Mouse (Mus musculus) MEL (cell line): Measurements from ENCODE around the gene Il11. TPM values are rescaled to one million over a fixed set of nuclear protein-coding genes. Genes with fewer than 3 reads are reported as not detected.

Source experiments
- DNase-seq: peaks from one replicate; pipeline ENCODE4 v3.0.0; 2011; ENCODE audit warnings: low read depth, low spot score
- H3K27ac ChIP-seq: 2 replicates; pipeline ENCODE4 v1.5.1; 2012; ENCODE audit warnings: low read depth, mild to moderate bottlenecking, control low read depth, low read length, moderate library complexity; ENCODE audit not compliant: control insufficient read depth
- H3K27me3 ChIP-seq, 2 experiments: fragments of 150-350 bp in 1 of 2; sonication (generic) in 1 of 2; 2 replicates each; pipeline ENCODE4 v1.6.1; 2012; ENCODE audit warnings: low read length in 2 of 2, mild to moderate bottlenecking in 2 of 2, improper control_type of control experiment in 1 of 2, moderate library complexity in 1 of 2; ENCODE audit not compliant: insufficient read depth in 2 of 2, control insufficient read depth in 1 of 2
- H3K36me3 ChIP-seq, 2 experiments: 2 replicates each; pipeline ENCODE4 v1.6.1; 2012 to 2014; ENCODE audit warnings: low read length in 2 of 2, improper control_type of control experiment in 1 of 2, inconsistent platforms in 1 of 2, mild to moderate bottlenecking in 1 of 2; ENCODE audit not compliant: insufficient read depth in 2 of 2, control insufficient read depth in 1 of 2
- H3K4me1 ChIP-seq, 2 experiments: fragments of 150-350 bp in 1 of 2; sonication (generic) in 1 of 2; 2 replicates each; pipeline ENCODE4 v1.6.1; 2012; ENCODE audit warnings: low read length in 2 of 2, improper control_type of control experiment in 1 of 2, mild to moderate bottlenecking in 1 of 2; ENCODE audit not compliant: insufficient read depth in 2 of 2, control insufficient read depth in 1 of 2
- H3K4me3 ChIP-seq, 2 experiments: fragments of 150-350 bp in 1 of 2; sonication (generic) in 1 of 2; 2 replicates each; pipeline ENCODE4 v1.5.1; 2012; ENCODE audit warnings: low read depth in 2 of 2, low read length in 2 of 2, mild to moderate bottlenecking in 2 of 2, moderate library complexity in 2 of 2, control low read depth in 1 of 2, improper control_type of control experiment in 1 of 2; ENCODE audit not compliant: control insufficient read depth in 1 of 2, insufficient read depth in 1 of 2
- H3K79me2 ChIP-seq: 2 replicates; pipeline ENCODE4 v1.6.1; 2012; ENCODE audit warnings: mild to moderate bottlenecking, low read length, moderate library complexity; ENCODE audit not compliant: control insufficient read depth, poor library complexity, insufficient read depth
- H3K9ac ChIP-seq: 2 replicates; pipeline ENCODE4 v1.6.1; 2012; ENCODE audit warnings: low read depth, mild to moderate bottlenecking, control low read depth, low read length, moderate library complexity; ENCODE audit not compliant: control insufficient read depth, poor library complexity, severe bottlenecking
- H3K9me3 ChIP-seq: fragments of 150-350 bp; sonication (generic); replicated peaks from 2 replicates; pipeline ENCODE4 v1.6.1; 2012; ENCODE audit warnings: mild to moderate bottlenecking, low read length, improper control_type of control experiment, moderate library complexity; ENCODE audit not compliant: insufficient read depth
- BHLHE40 ChIP-seq: IDR thresholded peaks from 2 replicates; pipeline ENCODE4 v1.6.1; 2012; ENCODE audit warnings: low read depth, mild to moderate bottlenecking, inconsistent platforms, low read length, improper control_type of control experiment, borderline replicate concordance
- CHD1 ChIP-seq: IDR thresholded peaks from 2 replicates; pipeline ENCODE4 v1.6.1; 2012; ENCODE audit warnings: low read depth, mild to moderate bottlenecking, inconsistent platforms, low read length, improper control_type of control experiment
- CHD2 ChIP-seq: IDR thresholded peaks from 2 replicates; pipeline ENCODE4 v1.6.1; 2011; ENCODE audit warnings: low read length, improper control_type of control experiment
- ELF1 ChIP-seq: IDR thresholded peaks from 2 replicates; pipeline ENCODE4 v1.6.1; 2014; ENCODE audit warnings: low read depth, mild to moderate bottlenecking, inconsistent platforms, low read length, improper control_type of control experiment, moderate library complexity
- EP300 ChIP-seq, 2 experiments: IDR thresholded peaks; 2 replicates each; pipeline ENCODE4 v1.6.1; 2011; ENCODE audit warnings: improper control_type of control experiment in 2 of 2, low read length in 2 of 2, low read depth in 1 of 2, mild to moderate bottlenecking in 1 of 2
- ETS1 ChIP-seq: IDR thresholded peaks from 2 replicates; pipeline ENCODE4 v1.6.1; 2012; ENCODE audit warnings: low read depth, mild to moderate bottlenecking, inconsistent platforms, low read length, improper control_type of control experiment, moderate library complexity
- GABPA ChIP-seq: IDR thresholded peaks from 2 replicates; pipeline ENCODE4 v1.6.1; 2012; ENCODE audit warnings: low read depth, mild to moderate bottlenecking, inconsistent platforms, low read length, improper control_type of control experiment, moderate library complexity
- GATA1 ChIP-seq: IDR thresholded peaks from 2 replicates; pipeline ENCODE4 v1.6.1; 2011; ENCODE audit warnings: low read depth, low read length, improper control_type of control experiment
- MXI1 ChIP-seq: IDR thresholded peaks from 2 replicates; pipeline ENCODE4 v1.6.1; 2011; ENCODE audit warnings: mild to moderate bottlenecking, low read depth, low read length, improper control_type of control experiment
- MYB ChIP-seq: IDR thresholded peaks from 2 replicates; pipeline ENCODE4 v1.6.1; 2011; ENCODE audit warnings: mild to moderate bottlenecking, low read depth, low read length, improper control_type of control experiment
- MYC ChIP-seq: IDR thresholded peaks from 2 replicates; pipeline ENCODE4 v1.6.1; 2011; ENCODE audit warnings: low read depth, mild to moderate bottlenecking, low read length, improper control_type of control experiment, moderate library complexity
- NELFE ChIP-seq: IDR thresholded peaks from 2 replicates; pipeline ENCODE4 v1.6.1; 2011; ENCODE audit warnings: low read depth, low read length, improper control_type of control experiment
- NRF1 ChIP-seq: IDR thresholded peaks from 2 replicates; pipeline ENCODE4 v1.6.1; 2014; ENCODE audit warnings: low read depth, mild to moderate bottlenecking, inconsistent platforms, low read length, improper control_type of control experiment, moderate library complexity; ENCODE audit not compliant: poor library complexity, insufficient read depth, severe bottlenecking
- POLR2AphosphoS2 ChIP-seq: IDR thresholded peaks from 2 replicates; pipeline ENCODE4 v1.6.1; 2011; ENCODE audit warnings: low read length, improper control_type of control experiment
- RAD21 ChIP-seq: IDR thresholded peaks from 2 replicates; pipeline ENCODE4 v1.6.1; 2011; ENCODE audit warnings: mild to moderate bottlenecking, low read depth, low read length, improper control_type of control experiment
- RCOR1 ChIP-seq: IDR thresholded peaks from 2 replicates; pipeline ENCODE4 v1.6.1; 2012; ENCODE audit warnings: low read depth, mild to moderate bottlenecking, inconsistent platforms, low read length, improper control_type of control experiment
- TAL1 ChIP-seq: IDR thresholded peaks from 2 replicates; pipeline ENCODE4 v1.6.1; 2012; ENCODE audit warnings: mild to moderate bottlenecking, inconsistent platforms, low read length, moderate library complexity, mixed read lengths
- TBP ChIP-seq: IDR thresholded peaks from 2 replicates; pipeline ENCODE4 v1.8.0; 2011; ENCODE audit warnings: low read depth, low read length, improper control_type of control experiment
- TCF12 ChIP-seq: IDR thresholded peaks from 2 replicates; pipeline ENCODE4 v1.6.1; 2014; ENCODE audit warnings: low read depth, mild to moderate bottlenecking, inconsistent platforms, low read length, improper control_type of control experiment, moderate library complexity
- UBTF ChIP-seq: IDR thresholded peaks from 2 replicates; pipeline ENCODE4 v1.6.1; 2012; ENCODE audit warnings: low read depth, mild to moderate bottlenecking, inconsistent platforms, low read length, improper control_type of control experiment, moderate library complexity, borderline replicate concordance; ENCODE audit not compliant: insufficient read depth
- USF2 ChIP-seq, 2 experiments: IDR thresholded peaks; 2 replicates each; pipeline ENCODE4 v1.6.1; 2011 to 2012; ENCODE audit warnings: improper control_type of control experiment in 2 of 2, low read length in 2 of 2, borderline replicate concordance in 1 of 2, inconsistent platforms in 1 of 2, low read depth in 1 of 2, mild to moderate bottlenecking in 1 of 2; ENCODE audit not compliant: insufficient read depth in 1 of 2
- ZC3H11A ChIP-seq: IDR thresholded peaks from 2 replicates; pipeline ENCODE4 v1.6.1; 2012; ENCODE audit warnings: low read depth, mild to moderate bottlenecking, inconsistent platforms, low read length, improper control_type of control experiment
- ZKSCAN1 ChIP-seq: IDR thresholded peaks from 2 replicates; pipeline ENCODE4 v1.6.1; 2012; ENCODE audit warnings: low read depth, mild to moderate bottlenecking, inconsistent platforms, low read length, improper control_type of control experiment, moderate library complexity
- ZMIZ1 ChIP-seq: IDR thresholded peaks from 2 replicates; pipeline ENCODE4 v1.6.1; 2012; ENCODE audit warnings: low read depth, mild to moderate bottlenecking, inconsistent platforms, low read length, improper control_type of control experiment, moderate library complexity
- polyA plus RNA-seq, 2 experiments: library from polyadenylated mRNA; stranded (reverse) in 1 of 2; unstranded in 1 of 2; fragments of >175 nt in 1 of 2; fragments of >200 nt in 1 of 2; gene quantifications; 2 replicates each; pipeline versions ENCODE4 v1.2.1 to v1.2.4; 2012; ENCODE audit warnings: low replicate concordance in 2 of 2, low read depth in 1 of 2; ENCODE audit not compliant: insufficient read length in 2 of 2, insufficient read depth in 1 of 2, missing spikeins in 1 of 2
- total RNA-seq: library from RNA; depleted of rRNA; stranded (reverse); fragments of 300-350 nt; gene quantifications from 2 replicates; pipeline ENCODE4 v1.2.3, GENCODE M21; 2012

Il11 gene
- total and polyA plus RNA-seq, 3 experiments: 0.07 to 0.12 TPM; not detected in 1

GRCm38 (mm10) chr7:4725169-4725568 is 57.5 kb downstream of the Il11 start, which contains the start of gene Tmem150b:
Tmem150b (minus strand) TSS chr7:4725249.
- Histone ChIP-seq H3K9ac (peak within 1 kb of the TSS; percentile 32), H3K4me3 (peak within 1 kb of the TSS; percentile 8 to 53; a peak in 3 of 4 replicates), H3K36me3 (peaks cover 0 to 7% of the 10 kb centered on the region in 2 experiments; a peak in 2 of 4 replicates), H3K27me3 (no peaks in the 10 kb centered on the region), H3K27ac (peak within 1 kb of the TSS; percentile 15; the same call in 1 of the 2 replicates), H3K79me2 (no peaks in the 10 kb centered on the region), H3K4me1 (peaks cover 0 to 18% of the 10 kb centered on the region in 2 experiments; a peak in 3 of 4 replicates), H3K9me3 (no peaks in the 10 kb centered on the region)
- TF ChIP-seq TCF12 (peak; percentile 66), EP300 (IDR thresholded peaks at IDR 0.05; ENCODE audit: low read depth in 1 of 2, low read length in 2 of 2) (peak; percentile 65 to 75), CHD2 (no peak), ZC3H11A (no peak), ZMIZ1 (no peak), MYB (peak; percentile 39; the same call in 1 of the 2 replicates), RCOR1 (peak; percentile 61; the same call in 1 of the 2 replicates), ETS1 (peak; percentile 34; the same call in 1 of the 2 replicates), ELF1 (peak; percentile 50; the same call in 1 of the 2 replicates), GATA1 (peak; percentile 82)
- DNase-seq: peak; percentile 54

GRCm38 (mm10) chr7:4724359-4724758 is 58.3 kb downstream of the Il11 start:
- Histone ChIP-seq H3K79me2 (no peaks in the 10 kb centered on the region), H3K27ac (no peak overlapping the region), H3K36me3 (peaks cover 0 to 7% of the 10 kb centered on the region in 2 experiments; a peak in 2 of 4 replicates), H3K27me3 (no peaks in the 10 kb centered on the region), H3K9me3 (no peaks in the 10 kb centered on the region), H3K4me1 (peaks cover 0 to 18% of the 10 kb centered on the region in 2 experiments; a peak in 3 of 4 replicates), H3K4me3 (peak overlapping the region; percentile 8 to 53; a peak in 3 of 4 replicates), H3K9ac (peak overlapping the region; percentile 32; the same call in 1 of the 2 replicates)
- DNase-seq: peak; percentile 57
- no peak for TF ChIP-seq BHLHE40
- no peak for TF ChIP-seq TBP
- no peak for TF ChIP-seq TAL1
- TF ChIP-seq UBTF: no peak
- TF ChIP-seq NELFE: no peak
- no peak for TF ChIP-seq RAD21
- TF ChIP-seq CHD1: no peak
- no peak for TF ChIP-seq MYC
- TF ChIP-seq EP300 (IDR thresholded peaks at IDR 0.05; ENCODE audit: low read depth in 1 of 2, low read length in 2 of 2): no peak
- TF ChIP-seq USF2 (IDR thresholded peaks at IDR 0.05; ENCODE audit: borderline replicate concordance in 1 of 2, insufficient read depth in 1 of 2, low read depth in 1 of 2, low read length in 2 of 2): no peak
- TF ChIP-seq GATA1: no peak
- TF ChIP-seq MXI1: no peak
- TF ChIP-seq ZKSCAN1: no peak
- no peak for TF ChIP-seq MYB
- no peak for TF ChIP-seq GABPA
- TF ChIP-seq POLR2AphosphoS2: no peak
- TF ChIP-seq NRF1: no peak
